Mouse (Mus musculus) neural tube, embryonic 11.5 days (tissue): ENCODE measurements around the gene Gga2. TPM values are rescaled to one million over a fixed set of nuclear protein-coding genes. Genes with fewer than 3 reads are reported as not detected.

ENCODE experiments used
- ATAC-seq: fragments of 200-750 bp; cut with Nextera tagmentation; 2 replicates; pipeline ENCODE4 v1.8.0; 2017; ENCODE audit warnings: moderate number of reproducible peaks, mild to moderate bottlenecking, moderate TSS enrichment, moderate library complexity; ENCODE audit not compliant: insufficient read depth, low FRiP score, low TSS enrichment
- DNase-seq: peaks from one replicate; pipeline ENCODE4 v3.0.0-alpha.2; 2015; ENCODE audit warnings: low spot score
- H3K27ac ChIP-seq: fragments of 300-500 bp; sonication (generic); 2 replicates; pipeline ENCODE4 v1.5.1; 2014; ENCODE audit warnings: low read depth, mild to moderate bottlenecking, low read length
- H3K27me3 ChIP-seq: fragments of 300-500 bp; sonication (generic); 2 replicates; pipeline ENCODE4 v1.6.1; 2014; ENCODE audit warnings: mild to moderate bottlenecking, low read length, mixed read lengths; ENCODE audit not compliant: control insufficient read depth, insufficient read depth
- H3K36me3 ChIP-seq: fragments of 300-500 bp; sonication (generic); 2 replicates; pipeline ENCODE4 v1.6.1; 2014; ENCODE audit warnings: mild to moderate bottlenecking, low read length, moderate library complexity, mixed read lengths; ENCODE audit not compliant: control insufficient read depth, insufficient read depth
- H3K4me1 ChIP-seq: fragments of 300-500 bp; sonication (generic); 2 replicates; pipeline ENCODE4 v1.6.1; 2014; ENCODE audit warnings: low read length, mixed read lengths; ENCODE audit not compliant: control insufficient read depth, insufficient read depth
- H3K4me2 ChIP-seq: fragments of 300-500 bp; sonication (generic); 2 replicates; pipeline ENCODE4 v1.6.1; 2014; ENCODE audit warnings: low read depth, mild to moderate bottlenecking, moderate library complexity
- H3K4me3 ChIP-seq: fragments of 300-500 bp; sonication (generic); 2 replicates; pipeline ENCODE4 v1.5.1; 2014; ENCODE audit warnings: low read depth, low read length
- H3K9ac ChIP-seq: fragments of 300-500 bp; sonication (generic); 2 replicates; pipeline ENCODE4 v1.6.1; 2014; ENCODE audit warnings: mild to moderate bottlenecking, low read length
- H3K9me3 ChIP-seq: fragments of 300-500 bp; sonication (generic); 2 replicates; pipeline ENCODE4 v1.6.1; 2016; ENCODE audit warnings: low read length; ENCODE audit not compliant: control insufficient read depth
- WGBS: fragments of 180-500 bp; shearing (Covaris S2); extraction: QIAGEN DNeasy Blood & Tissue Kit; methylation state at CpG from one replicate; pipeline ENCODE4 v1.1.7; 2014; 5-methylcytosine and 5-hydroxymethylcytosine counted together
- polyA plus RNA-seq: library from polyadenylated mRNA; unstranded; fragments of >200 nt; fragmentation: Nextera tagmentation; extraction: Ambion mirVana; gene quantifications from 2 replicates; pipeline ENCODE4 v1.2.1, GENCODE M21; 2014

Gga2 gene
- 70.4 and 72.5 TPM in 2 replicates for polyA plus RNA-seq

DNA sequence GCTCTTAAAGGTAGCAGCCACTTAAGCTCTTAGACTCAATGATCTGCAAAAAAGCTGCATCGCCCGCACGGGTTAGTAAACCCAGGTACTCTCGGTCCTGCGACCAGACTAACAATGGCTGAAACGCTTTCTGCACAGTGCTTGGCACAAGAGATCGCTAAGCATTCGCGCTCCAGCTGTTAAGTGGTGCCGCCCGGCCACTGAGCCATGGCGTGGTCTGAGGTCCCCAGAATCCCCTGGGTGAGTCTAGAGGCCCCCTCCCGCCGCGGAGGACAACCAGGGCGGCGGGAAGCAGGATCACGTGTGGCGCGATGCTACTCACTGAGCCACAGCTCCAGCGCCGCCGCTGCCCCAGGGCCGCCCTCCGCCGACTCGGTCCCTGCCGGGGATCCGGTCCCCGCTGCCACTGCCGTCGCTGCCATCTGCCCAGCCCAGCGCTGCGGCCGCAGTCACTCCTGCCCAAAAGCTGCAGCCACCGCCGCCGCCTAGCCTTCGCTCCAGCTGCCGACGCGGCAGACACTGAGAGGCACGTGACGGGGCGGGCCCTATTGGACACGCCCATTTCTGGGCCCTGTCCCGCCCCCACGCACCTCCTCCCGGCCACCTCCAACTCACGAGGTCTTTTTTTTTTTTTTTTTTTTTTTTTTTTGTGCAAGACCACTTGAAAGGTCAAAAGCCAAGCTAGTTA, at the start of gene Gga2:
Gga2 (minus strand) TSS at position 556 of the 688 bp plus-strand sequence.
- under 1% methylated on average over 46 of the region's 50 CpGs for WGBS
- DNase-seq: peak; percentile 91

DNA sequence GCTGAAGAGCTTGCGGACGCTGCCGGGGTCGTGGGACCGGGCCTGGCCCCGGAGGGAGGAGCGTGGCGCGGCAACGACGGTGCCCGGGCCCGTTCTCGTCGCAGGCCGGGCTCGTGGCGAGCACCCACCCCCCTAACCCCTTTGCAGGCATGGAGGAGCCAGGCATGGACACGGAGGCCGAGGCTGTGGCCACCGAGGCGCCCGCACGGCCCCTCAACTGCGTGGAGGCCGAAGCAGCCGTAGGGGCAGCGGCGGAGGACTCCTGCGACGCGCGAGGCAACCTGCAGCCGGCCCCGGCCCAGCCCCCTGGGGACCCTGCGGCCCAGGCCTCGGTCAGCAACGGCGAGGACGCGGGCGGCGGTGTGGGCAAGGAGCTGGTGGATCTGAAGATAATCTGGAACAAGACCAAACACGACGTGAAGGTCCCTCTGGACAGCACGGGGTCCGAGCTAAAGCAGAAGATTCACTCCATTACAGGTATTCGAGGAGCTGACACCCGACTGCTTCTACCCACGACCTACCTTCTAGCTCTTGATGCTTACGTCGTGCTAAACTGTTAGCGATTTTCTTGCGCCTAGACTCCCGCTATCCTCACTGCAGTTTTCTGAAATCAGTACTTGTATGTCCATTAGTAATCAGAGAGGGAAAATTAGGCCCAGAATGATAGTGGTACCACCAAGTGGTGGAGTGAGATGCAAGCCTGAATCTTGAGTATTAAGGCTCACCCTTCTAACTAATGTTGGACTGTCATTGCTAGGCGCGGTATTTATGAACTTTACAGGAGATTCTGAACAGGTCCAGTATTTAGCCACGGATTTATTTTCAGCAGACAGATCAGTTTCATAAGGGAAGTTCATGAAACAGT, 46.7 kb upstream of the Gga2 start:
- peak; percentile 46 for ATAC-seq
- H3K9me3 ChIP-seq: no peaks in the 10 kb centered on the region
- DNase-seq: peak; percentile 33
- H3K27me3 ChIP-seq: no peaks in the 10 kb centered on the region
- H3K4me1 ChIP-seq: peaks cover 13% of the 10 kb centered on the region
- peak overlapping the region; percentile 82 for H3K4me2 ChIP-seq
- H3K36me3 ChIP-seq: peaks cover 4% of the 10 kb centered on the region
- peak overlapping the region; percentile 89 for H3K27ac ChIP-seq
- H3K4me3 ChIP-seq: peak overlapping the region; percentile 100
- H3K9ac ChIP-seq: peak overlapping the region; percentile 98
- WGBS: 2% methylated on average over 50 of the region's 58 CpGs

More for the DNA sequence above, at the start of gene Gga2:
- Histone ChIP-seq H3K4me1 (peaks cover 10% of the 10 kb centered on the region; the same call in 1 of the 2 replicates), H3K27me3 (no peaks in the 10 kb centered on the region), H3K4me3 (peak within 1 kb of the TSS; percentile 79), H3K9ac (peak within 1 kb of the TSS; percentile 89), H3K9me3 (no peaks in the 10 kb centered on the region), H3K4me2 (peak within 1 kb of the TSS; percentile 80), H3K36me3 (0 out of 2 replicates have a peak, but pooled peaks cover 2% of the 10 kb centered on the region), H3K27ac (peak within 1 kb of the TSS; percentile 85)
- peak; percentile 88 for ATAC-seq

DNA sequence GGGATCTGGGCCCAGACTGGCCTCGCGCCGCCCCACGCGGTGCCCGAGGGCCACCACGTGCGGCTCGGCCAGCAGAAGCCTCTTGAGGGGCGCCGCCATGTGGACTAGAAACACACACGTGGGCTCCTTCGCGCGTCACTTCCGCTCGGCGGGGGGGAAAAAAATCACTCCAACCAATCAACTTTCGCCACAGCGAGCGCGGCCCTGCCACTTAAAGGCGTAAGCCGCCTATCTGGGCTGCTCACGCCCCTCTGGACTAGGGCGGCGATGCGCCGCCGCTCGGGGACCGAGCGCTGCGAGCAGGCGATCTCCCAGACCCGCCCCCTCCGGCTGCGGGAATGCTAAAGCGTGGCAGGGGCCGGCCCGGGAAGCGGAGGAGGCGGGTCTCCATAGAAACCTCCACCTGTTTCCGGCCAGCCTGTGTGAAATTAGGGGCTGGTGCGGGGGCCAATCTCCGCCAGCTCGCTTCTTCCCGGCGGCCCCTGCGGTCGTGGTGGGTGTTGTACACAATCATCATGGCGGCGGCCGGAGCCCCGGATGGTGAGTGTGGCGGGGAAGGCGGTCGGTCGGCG, 46.0 kb upstream of the Gga2 start, which contains the start of the genes Ubfd1 and Ears2:
Ubfd1 (plus strand) TSS at position 231 of the 572 bp plus-strand sequence.
Ears2 (minus strand) TSS at position 319 of the 572 bp plus-strand sequence.
- 0% methylated on average over 51 of the region's 60 CpGs for WGBS
- H3K27me3 ChIP-seq: no peaks in the 10 kb centered on the region
- DNase-seq (peak; percentile 96), ATAC-seq (peak; percentile 98)
- peaks cover 13% of the 10 kb centered on the region for H3K4me1 ChIP-seq
- peak within 1 kb of the TSS; percentile 98 for H3K9ac ChIP-seq
- peaks cover 2% of the 10 kb centered on the region for H3K36me3 ChIP-seq
- peak within 1 kb of the TSS; percentile 100 for H3K4me3 ChIP-seq
- H3K9me3 ChIP-seq: no peaks in the 10 kb centered on the region
- peak within 1 kb of the TSS; percentile 82 for H3K4me2 ChIP-seq
- H3K27ac ChIP-seq: peak within 1 kb of the TSS; percentile 89

DNA sequence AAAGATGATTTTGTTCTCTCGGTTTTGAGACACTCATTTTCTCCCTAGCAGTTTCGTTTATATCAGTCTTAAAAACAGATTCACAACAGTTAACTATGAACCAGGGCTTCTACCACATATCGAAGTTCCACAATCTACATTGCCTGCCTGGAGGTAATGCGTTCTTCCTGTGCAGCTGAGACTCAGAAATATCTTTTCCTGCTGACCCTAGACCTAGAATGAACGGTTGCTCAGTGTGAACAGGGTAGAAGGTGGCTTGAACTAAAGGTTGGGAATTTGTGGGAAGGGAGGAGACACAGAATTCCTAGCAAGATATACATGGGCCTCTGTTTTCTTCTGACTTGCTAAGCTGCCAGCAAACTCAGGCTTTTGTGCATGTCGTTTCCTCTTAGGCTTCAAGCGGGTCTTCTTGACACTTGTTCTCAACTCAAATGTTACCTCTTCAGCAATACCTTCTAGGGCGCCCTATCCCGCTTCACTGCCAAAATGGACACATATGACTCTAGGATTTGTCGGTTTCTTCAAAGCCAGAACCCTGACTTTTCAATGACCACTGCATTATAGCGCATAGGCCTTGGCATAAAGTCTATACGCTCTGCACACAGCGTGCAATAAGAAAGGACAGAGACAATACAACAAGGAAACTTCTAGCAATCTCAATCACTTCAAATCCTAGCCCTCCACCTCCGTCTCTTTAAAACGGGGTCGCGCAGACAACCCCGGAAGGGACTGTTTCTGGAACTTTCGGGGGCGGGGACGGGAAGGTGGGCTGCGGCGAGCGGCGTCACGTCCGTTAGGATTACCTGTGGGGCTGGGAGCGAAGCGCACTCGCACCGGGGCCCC, 45.3 kb upstream of the Gga2 start:
- peak overlapping the region; percentile 89 for H3K27ac ChIP-seq
- H3K9me3 ChIP-seq: no peaks in the 10 kb centered on the region
- peak overlapping the region; percentile 98 for H3K9ac ChIP-seq
- ATAC-seq: no peak
- 22% methylated on average over 31 of the region's 31 CpGs for WGBS
- H3K4me3 ChIP-seq: peak overlapping the region; percentile 100
- peaks cover 13% of the 10 kb centered on the region for H3K4me1 ChIP-seq
- H3K36me3 ChIP-seq: no peaks in the 10 kb centered on the region
- H3K27me3 ChIP-seq: no peaks in the 10 kb centered on the region
- H3K4me2 ChIP-seq: peak overlapping the region; percentile 82
- DNase-seq: peak; percentile 31

DNA sequence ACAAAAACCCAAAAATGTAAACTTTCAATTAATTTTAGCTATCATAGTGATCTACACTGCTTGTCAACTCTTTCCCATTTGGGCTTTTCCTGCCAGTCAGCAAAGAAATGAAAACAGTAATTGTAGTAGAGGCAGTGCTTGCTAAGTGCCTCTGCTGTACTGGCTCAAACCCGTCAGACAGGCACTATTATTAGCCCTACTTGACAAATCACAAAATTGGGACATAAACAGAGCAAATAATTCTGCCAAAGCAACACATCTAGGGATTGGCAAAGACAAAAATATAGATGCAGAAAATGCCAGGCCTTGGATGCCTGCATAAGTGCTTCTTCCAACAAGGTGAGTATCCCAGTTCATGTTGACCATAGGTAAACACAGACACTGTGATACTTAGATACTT, 44.6 kb upstream of the Gga2 start:
- Histone ChIP-seq H3K9ac (no peak overlapping the region), H3K27ac (no peak overlapping the region), H3K4me1 (peaks cover 13% of the 10 kb centered on the region), H3K4me3 (no peak overlapping the region; the same call in 1 of the 2 replicates), H3K27me3 (no peaks in the 10 kb centered on the region), H3K4me2 (peak overlapping the region; percentile 82), H3K36me3 (no peaks in the 10 kb centered on the region), H3K9me3 (no peaks in the 10 kb centered on the region)
- ATAC-seq (no peak), DNase-seq (no peak)
- WGBS: 76% methylated on average over 1 of the region's 1 CpGs

DNA sequence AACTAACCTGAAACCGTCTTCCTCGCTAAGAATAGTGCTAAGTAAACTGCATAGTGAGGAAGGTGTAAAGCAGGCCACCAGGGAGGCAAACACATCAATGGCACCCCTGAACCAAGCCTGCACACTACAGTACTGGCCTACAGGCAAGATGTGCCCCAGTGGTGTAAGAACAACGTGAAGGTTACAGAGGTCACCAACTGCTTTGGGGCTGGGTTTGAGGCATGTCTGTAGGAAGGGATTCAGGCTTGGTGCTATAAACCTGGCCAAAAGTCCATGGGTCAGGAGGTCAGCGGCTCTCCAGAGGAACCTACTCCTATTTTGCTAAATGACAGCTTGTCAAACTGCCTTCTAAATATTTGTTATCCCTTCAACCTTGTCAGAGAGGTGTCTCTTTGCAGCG, 35.6 kb upstream of the Gga2 start:
- Histone ChIP-seq H3K9me3 (no peaks in the 10 kb centered on the region), H3K27ac (no peak overlapping the region), H3K9ac (no peak overlapping the region), H3K4me2 (no peak overlapping the region), H3K27me3 (no peaks in the 10 kb centered on the region), H3K36me3 (peaks cover 6% of the 10 kb centered on the region), H3K4me1 (no peaks in the 10 kb centered on the region), H3K4me3 (no peak overlapping the region)
- no peak for DNase-seq
- 91% methylated on average over 5 of the region's 5 CpGs for WGBS
- no peak for ATAC-seq

DNA sequence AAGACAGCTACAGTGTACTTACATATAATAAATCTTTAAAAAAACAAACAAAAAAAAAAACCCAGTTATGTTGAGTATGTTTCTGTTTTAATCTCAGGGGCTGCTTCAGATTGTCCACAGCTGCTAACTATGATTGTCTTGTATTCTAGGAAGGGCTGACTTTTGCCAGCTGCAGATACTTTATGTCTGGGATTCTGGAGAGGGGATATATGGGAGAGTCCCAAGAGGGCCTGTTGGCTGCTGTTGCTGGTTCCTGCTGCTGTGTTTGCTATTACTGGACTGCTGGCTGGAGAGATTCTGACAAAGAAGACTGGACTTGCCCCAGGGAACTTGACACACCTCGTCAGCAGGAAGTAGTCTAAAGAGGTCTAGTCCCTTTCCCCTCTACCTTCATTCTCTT, 29.8 kb upstream of the Gga2 start:
- no peaks in the 10 kb centered on the region for H3K4me1 ChIP-seq
- 83% methylated on average over 1 of the region's 1 CpGs for WGBS
- H3K36me3 ChIP-seq: no peaks in the 10 kb centered on the region; the same call in 1 of the 2 replicates

DNA sequence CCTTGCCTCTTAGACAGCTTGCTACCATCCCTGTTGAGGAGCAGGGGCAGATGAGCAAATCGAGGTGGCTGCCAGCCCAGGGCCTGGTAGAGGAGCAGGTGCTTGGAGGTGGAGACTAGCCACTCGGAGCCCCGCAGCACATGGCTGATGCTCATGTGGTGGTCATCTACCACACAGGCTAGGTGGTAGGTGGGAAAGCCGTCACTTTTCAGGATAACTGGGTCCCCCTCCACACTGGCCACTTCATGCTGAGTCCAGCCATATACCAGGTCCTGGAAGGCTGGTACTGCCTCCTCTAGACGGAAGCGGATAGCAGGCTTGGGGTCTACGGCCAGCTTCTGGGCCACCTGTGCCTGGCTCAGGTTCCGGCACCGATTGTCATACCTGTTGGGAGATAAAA, 27.2 kb upstream of the Gga2 start:
- Histone ChIP-seq H3K27ac (no peak overlapping the region), H3K27me3 (no peaks in the 10 kb centered on the region), H3K9ac (no peak overlapping the region), H3K4me3 (no peak overlapping the region), H3K4me1 (no peaks in the 10 kb centered on the region), H3K4me2 (no peak overlapping the region), H3K36me3 (no peaks in the 10 kb centered on the region; the same call in 1 of the 2 replicates), H3K9me3 (no peaks in the 10 kb centered on the region)
- 95% methylated on average over 9 of the region's 9 CpGs for WGBS
- DNase-seq: no peak
- no peak for ATAC-seq

More for the DNA sequence above, 29.8 kb upstream of the Gga2 start:
- ATAC-seq: no peak
- no peak for DNase-seq
- no peaks in the 10 kb centered on the region for H3K9me3 ChIP-seq
- H3K4me2 ChIP-seq: no peak overlapping the region
- H3K4me3 ChIP-seq: no peak overlapping the region
- H3K27me3 ChIP-seq: no peaks in the 10 kb centered on the region
- H3K27ac ChIP-seq: no peak overlapping the region
- no peak overlapping the region for H3K9ac ChIP-seq
